Mouse (Mus musculus) heart, embryonic 14.5 days (tissue): ENCODE results near the gene Fblim1. TPM values are rescaled to one million over a fixed set of nuclear protein-coding genes. Genes with fewer than 3 reads are reported as not detected.
"Not testable (repeated sequence)": the region's sequence is repeated elsewhere in the genome, so short reads cannot be mapped to it uniquely, and the experiment has no call there.

Source experiments
- ATAC-seq: fragments of 200-750 bp; cut with Nextera tagmentation; 2 replicates; pipeline ENCODE4 v1.8.0; 2017; ENCODE audit warnings: low read depth, moderate TSS enrichment; ENCODE audit not compliant: insufficient number of reproducible peaks, insufficient read depth, low FRiP score
- H3K27ac ChIP-seq, 2 experiments: fragments of 200-500 bp in 1 of 2; fragments of 300-500 bp in 1 of 2; sonication (generic) in 1 of 2; replicated peaks in 1 of 2; 2 replicates each; pipeline ENCODE4 v1.5.1; 2012 to 2014; ENCODE audit warnings: low read depth in 2 of 2, low read length in 2 of 2, control low read depth in 1 of 2, mild to moderate bottlenecking in 1 of 2, mixed read lengths in 1 of 2; ENCODE audit not compliant: control insufficient read depth in 1 of 2, insufficient read depth in 1 of 2
- H3K27me3 ChIP-seq: fragments of 300-500 bp; sonication (generic); 2 replicates; pipeline ENCODE4 v1.6.1; 2014; ENCODE audit warnings: mild to moderate bottlenecking, low read length, control low read depth; ENCODE audit not compliant: control insufficient read depth, insufficient read depth
- H3K36me3 ChIP-seq: fragments of 300-500 bp; sonication (generic); 2 replicates; pipeline ENCODE4 v1.6.1; 2014; ENCODE audit warnings: mild to moderate bottlenecking, control low read depth, low read length, mixed read lengths; ENCODE audit not compliant: control insufficient read depth, insufficient read depth
- H3K4me1 ChIP-seq, 2 experiments: fragments of 200-500 bp in 1 of 2; fragments of 300-500 bp in 1 of 2; sonication (generic) in 1 of 2; 2 replicates each; pipeline ENCODE4 v1.6.1; 2012 to 2014; ENCODE audit warnings: low read length in 2 of 2, control low read depth in 1 of 2, mixed read lengths in 1 of 2; ENCODE audit not compliant: control insufficient read depth in 2 of 2, insufficient read depth in 2 of 2
- H3K4me2 ChIP-seq: fragments of 300-500 bp; sonication (generic); 2 replicates; pipeline ENCODE4 v1.6.1; 2014; ENCODE audit warnings: mild to moderate bottlenecking, low read length
- H3K4me3 ChIP-seq, 2 experiments: fragments of 200-500 bp in 1 of 2; fragments of 300-500 bp in 1 of 2; sonication (generic) in 1 of 2; 2 replicates each; pipeline ENCODE4 v1.5.1; 2012 to 2014; ENCODE audit warnings: low read length in 2 of 2, mild to moderate bottlenecking in 2 of 2, control low read depth in 1 of 2, low read depth in 1 of 2, moderate library complexity in 1 of 2; ENCODE audit not compliant: control insufficient read depth in 1 of 2, insufficient read depth in 1 of 2
- H3K9ac ChIP-seq: fragments of 300-500 bp; sonication (generic); 2 replicates; pipeline ENCODE4 v1.6.1; 2014; ENCODE audit warnings: mild to moderate bottlenecking, low read length
- H3K9me3 ChIP-seq: fragments of 300-500 bp; sonication (generic); 2 replicates; pipeline ENCODE4 v1.6.1; 2016; ENCODE audit warnings: low read length, control low read depth; ENCODE audit not compliant: control insufficient read depth
- WGBS: fragments of 180-500 bp; shearing (Covaris S2); extraction: QIAGEN DNeasy Blood & Tissue Kit; methylation state at CpG from one replicate; pipeline ENCODE4 v1.1.7; 2014; 5-methylcytosine and 5-hydroxymethylcytosine counted together
- polyA plus RNA-seq: library from polyadenylated mRNA; unstranded; fragments of >200 nt; fragmentation: Nextera tagmentation; extraction: Ambion mirVana; gene quantifications from 2 replicates; pipeline ENCODE4 v1.2.1, GENCODE M21; 2014

Gene Fblim1
- polyA plus RNA-seq, 1 experiment from 2014 or later = 45.7 TPM

GRCm38 (mm10) chr4:141571934-141572333 is 34.0 kb downstream of the Fblim1 start:
- Histone ChIP-seq H3K27me3 (no peaks in the 10 kb centered on the region), H3K9ac (no peak overlapping the region), H3K4me3 (no peak overlapping the region), H3K36me3 (peaks cover 6% of the 10 kb centered on the region), H3K4me2 (no peak overlapping the region), H3K27ac (no peak overlapping the region), H3K9me3 (no peaks in the 10 kb centered on the region), H3K4me1 (peaks cover 11 to 25% of the 10 kb centered on the region in 2 experiments)
- no peak for ATAC-seq
- 63% methylated on average over 10 of the region's 10 CpGs for WGBS

- no peak overlapping the region for H3K4me3 ChIP-seq
- H3K9me3 ChIP-seq = no peaks in the 10 kb centered on the region
- no peak overlapping the region for H3K27ac ChIP-seq
- H3K27me3 ChIP-seq = no peaks in the 10 kb centered on the region
- 48% methylated on average over 6 of the region's 6 CpGs for WGBS
- H3K4me2 ChIP-seq = no peak overlapping the region
- H3K9ac ChIP-seq = no peak overlapping the region
- peaks cover 11 to 25% of the 10 kb centered on the region in 2 experiments for H3K4me1 ChIP-seq
- peaks cover under 1% of the 10 kb centered on the region; the same call in 1 of the 2 replicates for H3K36me3 ChIP-seq
- no peak for ATAC-seq
Observed at GRCm38 (mm10) chr4:141571337-141571739, 34.6 kb downstream of the Fblim1 start.

- H3K36me3 ChIP-seq = no peaks in the 10 kb centered on the region
- no peaks in the 10 kb centered on the region for H3K27me3 ChIP-seq
- peaks cover 11 to 25% of the 10 kb centered on the region in 2 experiments for H3K4me1 ChIP-seq
- no peaks in the 10 kb centered on the region for H3K9me3 ChIP-seq
- no peak overlapping the region for H3K4me3 ChIP-seq
- ATAC-seq = no peak
- 78% methylated on average over 1 of the region's 1 CpGs for WGBS
- H3K4me2 ChIP-seq = no peak overlapping the region
- H3K27ac ChIP-seq = no peak overlapping the region
- H3K9ac ChIP-seq = no peak overlapping the region
Observed at GRCm38 (mm10) chr4:141570821-141571220, 35.1 kb downstream of the Fblim1 start.

GRCm38 (mm10) chr4:141570004-141570403 is 35.9 kb downstream of the Fblim1 start:
- H3K27me3 ChIP-seq = no peaks in the 10 kb centered on the region
- H3K27ac ChIP-seq = no peak overlapping the region
- H3K9me3 ChIP-seq = no peaks in the 10 kb centered on the region
- ATAC-seq = no peak
- no peak overlapping the region for H3K9ac ChIP-seq
- H3K4me2 ChIP-seq = no peak overlapping the region
- no peak overlapping the region for H3K4me3 ChIP-seq
- H3K36me3 ChIP-seq = no peaks in the 10 kb centered on the region
- peaks cover 9 to 23% of the 10 kb centered on the region in 2 experiments for H3K4me1 ChIP-seq
- WGBS = 34% methylated on average over 6 of the region's 6 CpGs

- no peaks in the 10 kb centered on the region for H3K27me3 ChIP-seq
- no peaks in the 10 kb centered on the region for H3K9me3 ChIP-seq
- H3K4me3 ChIP-seq = no peak overlapping the region
- H3K4me2 ChIP-seq = no peak overlapping the region
- H3K36me3 ChIP-seq = no peaks in the 10 kb centered on the region
- no peak for ATAC-seq
- peaks cover 6 to 21% of the 10 kb centered on the region in 2 experiments for H3K4me1 ChIP-seq
- H3K9ac ChIP-seq = no peak overlapping the region
- H3K27ac ChIP-seq = no peak overlapping the region
- WGBS = 91% methylated on average over 5 of the region's 5 CpGs
Observed at GRCm38 (mm10) chr4:141568966-141569365, 36.9 kb downstream of the Fblim1 start.

- H3K27ac ChIP-seq, H3K4me3 ChIP-seq, H3K27me3 ChIP-seq, H3K9ac ChIP-seq, H3K9me3 ChIP-seq, H3K36me3 ChIP-seq, H3K4me2 ChIP-seq, ATAC-seq: not testable (repeated sequence)
- peaks cover 3 to 12% of the 10 kb centered on the region in 2 experiments; a peak in 3 of 4 replicates for H3K4me1 ChIP-seq
- 90% methylated on average over 7 of the region's 7 CpGs for WGBS
Observed at GRCm38 (mm10) chr4:141567174-141567573, 38.7 kb downstream of the Fblim1 start.

- Histone ChIP-seq H3K4me3 (no peak overlapping the region), H3K9ac (no peak overlapping the region)
- ATAC-seq = no peak
Observed at GRCm38 (mm10) chr4:141566187-141566586, 39.7 kb downstream of the Fblim1 start.

GRCm38 (mm10) chr4:141565325-141565724 is 40.6 kb downstream of the Fblim1 start:
- Histone ChIP-seq H3K4me1 (peaks cover 3 to 5% of the 10 kb centered on the region in 2 experiments; a peak in 3 of 4 replicates), H3K27me3 (no peaks in the 10 kb centered on the region), H3K9me3 (no peaks in the 10 kb centered on the region), H3K4me3 (no peak overlapping the region), H3K4me2 (no peak overlapping the region), H3K9ac (no peak overlapping the region), H3K27ac (peak overlapping the region in 1 of 2 experiments; percentile 48; a peak in 1 of 4 replicates), H3K36me3 (no peaks in the 10 kb centered on the region)
- WGBS = 42% methylated on average over 7 of the region's 7 CpGs
- ATAC-seq = no peak

More at GRCm38 (mm10) chr4:141566187-141566586, 39.7 kb downstream of the Fblim1 start:
- Histone ChIP-seq H3K27me3 (no peaks in the 10 kb centered on the region), H3K4me1 (peaks cover 3 to 9% of the 10 kb centered on the region in 2 experiments; a peak in 3 of 4 replicates), H3K9me3 (no peaks in the 10 kb centered on the region), H3K4me2 (no peak overlapping the region), H3K36me3 (no peaks in the 10 kb centered on the region), H3K27ac (no peak overlapping the region)
- 74% methylated on average over 6 of the region's 6 CpGs for WGBS
